Mouse (Mus musculus) embryonic fibroblast, embryonic 13.5 days (primary cell): ENCODE results near the gene Hist1h3e. TPM values are rescaled to one million over a fixed set of nuclear protein-coding genes. Genes with fewer than 3 reads are reported as not detected.
"Not testable (repeated sequence)": the region's sequence is repeated elsewhere in the genome, so short reads cannot be mapped to it uniquely, and the experiment has no call there.

Source experiments
- H3K27ac ChIP-seq: 2 replicates; pipeline ENCODE4 v1.5.1; 2012; ENCODE audit warnings: low read length, control low read depth, inconsistent platforms; ENCODE audit not compliant: insufficient read depth
- H3K4me1 ChIP-seq: 2 replicates; pipeline ENCODE4 v1.6.1; 2011; ENCODE audit warnings: low read length; ENCODE audit not compliant: control insufficient read depth, insufficient read depth
- H3K4me3 ChIP-seq: 2 replicates; pipeline ENCODE4 v1.5.1; 2011; ENCODE audit warnings: mild to moderate bottlenecking, control low read depth, low read length; ENCODE audit not compliant: insufficient read depth
- CTCF ChIP-seq: IDR thresholded peaks from 2 replicates; pipeline ENCODE4 v1.5.1; 2011; ENCODE audit warnings: mild to moderate bottlenecking, control low read depth, low read length, moderate library complexity, borderline replicate concordance; ENCODE audit not compliant: insufficient read depth
- POLR2A ChIP-seq: IDR thresholded peaks from 2 replicates; pipeline ENCODE4 v1.6.1; 2011; ENCODE audit warnings: low read depth, mild to moderate bottlenecking, control low read depth, low read length, moderate library complexity
- polyA plus RNA-seq: library from polyadenylated mRNA; stranded (reverse); fragments of >200 nt; gene quantifications from 2 replicates; pipeline ENCODE4 v1.2.4, GENCODE M21; 2011; ENCODE audit warnings: low read depth; ENCODE audit not compliant: missing spikeins, insufficient read length

Gene Hist1h3e
- polyA plus RNA-seq, 1 experiment = 3.4 TPM

DNA sequence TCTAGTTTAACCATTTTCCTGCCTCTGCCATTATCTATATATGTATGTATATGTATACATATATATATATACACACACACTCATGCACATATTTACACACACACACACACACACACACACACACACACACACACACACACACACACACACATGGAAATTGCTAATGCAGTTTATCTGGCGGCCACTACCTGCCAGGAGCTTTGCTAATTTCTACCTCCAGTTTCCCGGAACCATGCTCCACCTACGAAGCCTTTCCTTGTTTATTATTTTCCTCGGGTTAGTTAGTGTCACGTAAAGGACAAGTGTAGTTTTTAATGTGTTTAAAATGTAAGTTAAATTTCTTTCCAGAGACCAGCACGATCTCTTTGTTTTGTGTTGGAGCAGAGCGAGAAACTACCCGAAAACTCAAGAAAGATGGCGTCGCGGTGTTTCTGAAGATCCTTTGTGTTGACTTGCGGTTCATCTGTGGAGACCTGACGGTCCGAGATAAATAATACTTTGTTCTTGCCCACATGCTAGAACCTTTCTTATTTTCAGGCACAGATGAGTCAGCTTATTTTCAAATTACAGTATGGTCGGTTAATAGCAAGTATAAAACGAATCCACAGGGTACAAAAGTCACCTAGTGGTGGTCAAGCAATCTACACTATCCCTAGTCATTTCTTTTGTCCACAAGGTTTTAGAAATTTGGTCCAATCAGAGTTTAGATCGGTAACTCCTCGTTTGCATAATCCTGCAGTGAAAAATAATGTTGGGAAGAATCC lies 712 bp upstream of the Hist1h3e start:
- H3K4me3 ChIP-seq = peak overlapping the region; percentile 28
- peak overlapping the region; percentile 99 for H3K27ac ChIP-seq
- TF ChIP-seq POLR2A (no peak), CTCF (no peak)
- H3K4me1 ChIP-seq = no peaks in the 10 kb centered on the region

DNA sequence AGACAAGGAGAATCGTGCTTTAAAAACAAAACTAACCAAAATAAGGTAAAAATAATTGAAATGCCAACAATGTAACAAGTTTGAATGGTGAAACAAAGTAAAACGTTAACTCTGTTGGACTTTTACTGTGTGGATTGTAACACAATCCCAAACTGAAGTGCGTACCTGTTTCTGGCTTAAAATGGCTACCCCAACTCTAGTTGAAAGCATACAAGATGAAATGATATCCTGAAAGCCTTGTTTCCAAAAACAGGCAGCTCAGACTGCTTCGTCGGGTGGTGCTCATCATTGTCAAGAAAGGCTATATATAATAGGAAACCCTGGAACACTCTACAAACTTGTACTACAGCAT lies 662 bp downstream of the Hist1h3e start:
- H3K4me1 ChIP-seq = not testable (repeated sequence)
- Histone ChIP-seq H3K27ac (peak overlapping the region; percentile 52), H3K4me3 (peak overlapping the region; percentile 38)

DNA sequence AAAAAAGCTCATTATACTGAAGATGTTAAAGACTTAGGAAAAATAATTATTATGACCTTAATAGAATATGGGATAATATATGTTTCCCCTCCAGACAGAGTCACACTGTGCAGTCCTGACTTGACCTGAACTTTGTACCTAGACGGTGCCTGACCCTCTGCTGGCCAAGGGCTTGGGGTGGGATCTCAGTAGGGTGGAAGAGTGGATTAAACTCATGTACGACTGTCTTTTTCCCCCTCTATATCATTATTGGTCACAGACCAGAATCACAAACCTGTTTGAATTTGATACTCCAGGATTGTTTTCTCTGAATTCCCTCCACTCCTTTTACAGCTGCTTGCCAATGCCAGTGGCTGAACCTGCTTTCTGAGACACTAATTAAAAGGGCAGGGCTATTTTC lies 1.5 kb downstream of the Hist1h3e start:
- H3K4me1 ChIP-seq, H3K4me3 ChIP-seq: not testable (repeated sequence)
- 0 out of 2 replicates have a peak overlapping the region, but pooled peaks have one; percentile 5 for H3K27ac ChIP-seq

DNA sequence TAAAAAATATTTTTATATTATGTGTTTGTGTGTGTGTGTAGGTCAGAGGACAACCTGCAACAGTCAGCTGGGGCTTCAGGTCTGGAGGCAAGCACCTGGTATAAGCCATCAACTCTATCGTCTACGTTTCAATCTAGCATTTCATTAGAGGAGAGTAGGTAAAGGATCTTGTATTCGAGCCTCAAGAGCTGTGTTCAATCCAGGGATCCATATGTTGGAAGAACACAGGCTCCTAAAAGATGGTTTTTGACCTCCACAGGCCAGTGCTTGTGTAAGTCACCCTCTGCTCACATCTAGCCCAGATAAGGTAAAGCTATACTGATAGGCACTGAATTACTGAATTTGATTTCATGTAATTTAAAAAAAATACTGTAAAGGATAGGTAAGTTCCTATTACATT lies 5.3 kb downstream of the Hist1h3e start:
- peak overlapping the region; percentile 17; the same call in 1 of the 2 replicates for H3K4me3 ChIP-seq
- H3K27ac ChIP-seq = peak overlapping the region; percentile 62
- H3K4me1 ChIP-seq = peaks cover 3% of the 10 kb centered on the region; the same call in 1 of the 2 replicates
- TF ChIP-seq CTCF (no peak), POLR2A (no peak)

DNA sequence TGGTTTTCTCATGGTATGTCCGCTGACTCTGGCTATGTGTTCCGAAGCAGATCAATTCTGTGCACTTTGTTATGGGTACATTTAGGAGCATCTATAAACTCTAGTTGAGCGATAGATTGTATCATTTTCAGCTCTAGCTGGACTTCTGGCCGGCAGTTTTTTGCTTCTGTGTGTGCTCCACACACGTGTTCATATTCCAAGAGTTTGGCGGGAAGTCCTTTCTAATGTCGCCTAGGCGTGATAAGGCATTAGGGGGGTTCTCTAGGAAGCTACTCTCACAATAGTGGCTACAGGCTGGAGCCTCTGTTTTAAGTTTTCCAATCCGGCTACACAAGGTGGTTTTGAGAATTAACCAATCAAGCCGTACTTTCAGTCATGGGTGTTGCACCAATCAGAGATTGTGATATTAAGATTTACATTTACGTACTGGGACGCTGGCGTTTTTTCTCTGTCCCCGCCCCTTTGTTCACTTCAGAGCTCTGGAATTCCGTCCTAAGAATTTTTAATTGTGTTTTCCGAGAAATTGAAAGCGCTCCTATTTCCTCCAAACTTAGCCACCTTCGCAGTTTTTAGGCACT lies 6.2 kb downstream of the Hist1h3e start:
- peak overlapping the region; percentile 58 for H3K4me3 ChIP-seq
- H3K4me1 ChIP-seq = peaks cover 3% of the 10 kb centered on the region; the same call in 1 of the 2 replicates
- H3K27ac ChIP-seq = peak overlapping the region; percentile 97
- TF ChIP-seq CTCF (no peak), POLR2A (peak; percentile 91)

DNA sequence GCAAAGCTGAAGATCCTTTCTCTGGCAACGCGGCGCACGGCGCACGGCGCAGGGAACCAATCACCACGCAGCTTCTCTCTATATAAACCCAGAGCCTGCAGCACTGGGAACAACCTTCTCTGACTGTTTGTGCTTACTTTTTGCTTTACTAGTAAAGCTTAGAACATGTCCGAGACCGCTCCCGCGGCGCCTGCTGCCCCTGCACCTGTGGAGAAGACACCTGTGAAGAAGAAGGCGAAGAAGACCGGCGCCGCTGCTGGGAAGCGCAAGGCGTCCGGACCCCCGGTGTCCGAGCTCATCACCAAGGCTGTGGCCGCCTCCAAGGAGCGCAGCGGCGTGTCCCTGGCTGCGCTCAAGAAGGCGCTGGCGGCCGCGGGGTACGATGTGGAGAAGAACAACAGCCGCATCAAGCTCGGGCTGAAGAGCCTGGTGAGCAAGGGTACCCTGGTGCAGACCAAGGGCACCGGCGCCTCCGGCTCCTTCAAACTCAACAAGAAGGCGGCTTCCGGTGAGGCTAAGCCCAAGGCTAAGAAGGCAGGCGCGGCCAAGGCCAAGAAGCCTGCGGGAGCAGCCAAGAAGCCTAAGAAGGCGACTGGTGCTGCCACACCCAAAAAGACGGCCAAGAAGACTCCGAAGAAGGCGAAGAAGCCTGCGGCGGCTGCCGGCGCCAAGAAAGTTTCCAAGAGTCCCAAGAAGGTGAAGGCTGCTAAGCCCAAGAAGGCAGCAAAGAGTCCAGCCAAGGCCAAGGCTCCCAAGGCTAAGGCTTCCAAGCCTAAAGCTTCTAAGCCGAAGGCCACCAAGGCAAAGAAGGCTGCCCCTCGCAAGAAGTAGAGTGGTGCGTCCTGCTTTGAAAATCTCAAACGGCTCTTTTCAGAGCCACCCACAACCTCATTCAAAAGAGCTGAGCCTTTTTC lies 7.0 kb downstream of the Hist1h3e start:
- TF ChIP-seq POLR2A = peak; percentile 99
- no peak for TF ChIP-seq CTCF

DNA sequence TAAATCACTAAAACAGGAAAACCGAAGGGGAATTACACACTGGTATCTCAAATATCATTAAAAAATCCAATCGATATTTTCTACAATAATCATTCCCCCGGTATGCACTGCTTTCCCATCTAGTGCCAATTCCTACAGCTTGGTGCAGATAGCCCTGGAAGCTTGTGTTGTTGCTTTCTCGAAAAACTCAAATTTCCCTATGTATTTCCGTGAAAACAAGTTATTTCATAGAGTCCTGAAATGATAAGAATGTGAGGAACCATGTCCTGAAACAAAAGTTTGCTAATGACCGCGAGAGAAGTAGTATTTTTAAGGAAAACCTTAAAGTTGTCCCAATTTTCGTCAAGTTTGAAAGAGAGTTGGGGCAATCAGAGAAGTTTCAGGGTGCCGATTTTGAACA lies 7.8 kb downstream of the Hist1h3e start:
- Histone ChIP-seq H3K27ac (peak overlapping the region; percentile 86), H3K4me3 (no peak overlapping the region), H3K4me1 (peaks cover 3% of the 10 kb centered on the region; the same call in 1 of the 2 replicates)
- no peak for TF ChIP-seq POLR2A

More for the DNA sequence above, 7.0 kb downstream of the Hist1h3e start:
- H3K4me1 ChIP-seq = peaks cover 3% of the 10 kb centered on the region; the same call in 1 of the 2 replicates
- H3K4me3 ChIP-seq = peak overlapping the region; percentile 58
- H3K27ac ChIP-seq = peak overlapping the region; percentile 97

DNA sequence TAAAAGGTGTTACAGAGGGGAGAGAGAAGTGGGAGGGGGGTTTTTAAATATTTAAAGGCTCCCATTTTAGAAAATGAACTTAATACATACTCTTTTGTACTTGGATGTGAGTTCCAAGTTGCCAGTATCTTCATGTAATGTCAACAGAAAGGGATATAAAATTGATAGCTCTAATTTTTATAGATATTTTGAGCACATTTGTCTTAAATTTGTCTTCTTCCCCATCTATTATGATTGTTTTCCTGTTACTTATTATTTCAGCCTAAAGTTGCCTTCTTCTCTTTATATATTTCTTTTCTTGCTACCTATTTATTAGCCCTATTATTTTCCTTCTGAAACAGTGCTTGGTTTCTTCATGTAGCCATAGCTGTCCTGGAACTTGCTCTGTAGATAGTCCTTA lies 9.2 kb downstream of the Hist1h3e start, which contains the start of gene Hist1h1d:
Gene Hist1h1d, plus strand, starts transcription at position 301 of the 400 bp plus-strand sequence.
- TF ChIP-seq POLR2A (no peak), CTCF (no peak)
- H3K4me1 ChIP-seq = peaks cover 3% of the 10 kb centered on the region; the same call in 1 of the 2 replicates
- no peak within 1 kb of the TSS for H3K4me3 ChIP-seq
- H3K27ac ChIP-seq = peak within 1 kb of the TSS; percentile 45; the same call in 1 of the 2 replicates

DNA sequence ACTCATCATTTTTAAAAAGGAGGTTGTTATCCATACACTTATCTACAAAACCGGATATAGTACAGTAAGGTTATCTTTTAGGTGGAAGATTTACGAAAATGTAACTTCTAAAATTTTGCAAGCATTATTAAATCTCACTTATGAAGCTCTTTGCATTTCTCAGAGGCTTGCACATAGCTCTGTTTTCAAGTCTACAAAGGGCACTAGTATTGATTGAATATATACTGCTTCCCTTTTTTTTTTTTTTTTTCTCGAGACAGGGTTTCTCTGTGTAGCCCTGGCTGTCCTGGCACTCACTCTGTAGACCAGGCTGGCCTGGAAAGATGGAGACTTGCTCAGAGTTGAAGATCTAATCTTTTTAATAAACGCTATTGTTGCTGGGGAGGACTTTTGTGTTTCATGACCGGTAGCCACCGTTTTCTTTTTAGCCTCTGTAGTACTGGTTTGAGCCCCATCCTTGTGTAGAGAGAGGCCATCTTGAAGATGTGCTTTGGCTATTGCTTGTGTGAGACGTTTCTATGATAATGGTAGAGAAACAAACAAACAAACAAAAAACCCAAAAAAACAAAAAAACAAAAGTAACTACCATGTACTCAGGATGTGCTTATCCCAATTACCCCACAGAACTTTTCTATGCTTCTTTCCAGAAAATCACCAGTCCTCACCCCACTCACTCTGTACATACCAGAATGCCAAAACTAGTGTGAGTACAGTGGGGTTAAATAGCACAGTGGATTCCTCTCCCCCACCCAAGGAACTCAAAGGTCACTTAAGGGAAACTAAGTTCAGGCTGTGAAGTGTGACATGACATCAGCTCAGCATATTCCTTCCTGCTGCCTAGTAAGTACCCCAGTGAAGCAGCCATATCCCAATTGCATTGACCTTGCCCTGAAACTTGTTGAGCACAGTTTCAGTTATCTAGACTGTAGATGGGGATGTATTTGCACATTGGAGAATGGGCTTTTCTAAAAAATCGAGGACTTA lies 9.9 kb downstream of the Hist1h3e start:
- TF ChIP-seq POLR2A = no peak
- no peak for TF ChIP-seq CTCF
- peak overlapping the region; percentile 45 for H3K27ac ChIP-seq
- H3K4me1 ChIP-seq = peaks cover 3% of the 10 kb centered on the region; the same call in 1 of the 2 replicates
- no peak overlapping the region for H3K4me3 ChIP-seq
